In genomic region chr2:137489181-137489682, GRCm38 (mm10) we compare ENCODE assay signal across 17 mouse cellular contexts.
DNase-seq lines count a peak whose midpoint lies in the region; ATAC-seq and TF ChIP-seq lines count a peak whose summit lies in the region.
"Had no signal": no experiment of that assay in that cellular context is flagged by ENCODE, and none has a peak within 500 bp of the region (broad histone marks: within the 10 kb centered on the region; RNA-seq: fewer than 3 reads in every experiment).

No protein-coding gene starts in this region.

- no peaks in the 10 kb centered on the region for H3K9me3 ChIP-seq in kidney, embryonic 16.5 days (ENCODE audit: low read length)
- H3K9me3 ChIP-seq in lung, embryonic 14.5 days (ENCODE audit: low read depth, low read length), result no peaks in the 10 kb centered on the region
- H3K9me3 ChIP-seq: hindbrain, embryonic 13.5 days; limb, embryonic 15.5 days had no signal

- peak; percentile 46; the same call in 1 of the 2 replicates for ATAC-seq in kidney, embryonic 16.5 days (ENCODE audit: low FRiP score, low TSS enrichment)
- no peak for ATAC-seq in lung, embryonic 14.5 days (ENCODE audit: insufficient read depth)
- ATAC-seq: CD4-positive, CD25-positive, alpha-beta regulatory T cell, adult 4 months; forebrain, postnatal 0 days had no signal

- no peaks in the 10 kb centered on the region for H3K27me3 ChIP-seq in kidney, embryonic 16.5 days (ENCODE audit: insufficient read depth, low read length)
- H3K27me3 ChIP-seq in lung, embryonic 14.5 days (ENCODE audit: insufficient read depth, low read length), result no peaks in the 10 kb centered on the region
- H3K27me3 ChIP-seq: hindbrain, embryonic 13.5 days; limb, embryonic 15.5 days had no signal

- H3K9ac ChIP-seq in kidney, embryonic 16.5 days (replicated peaks; ENCODE audit: low read length), result no peak overlapping the region
- H3K9ac ChIP-seq in lung, embryonic 14.5 days, result no peak overlapping the region
- H3K9ac ChIP-seq: forebrain, postnatal 0 days; hindbrain, embryonic 13.5 days; limb, embryonic 15.5 days had no signal

- no peak overlapping the region for H3K27ac ChIP-seq in kidney, embryonic 16.5 days (ENCODE audit: low read length)
- H3K27ac ChIP-seq in lung, embryonic 14.5 days (ENCODE audit: low read depth), result no peak overlapping the region
- H3K27ac ChIP-seq: hindbrain, embryonic 13.5 days; limb, embryonic 15.5 days had no signal

- no peak for TF ChIP-seq CTCF in lung, embryonic 14.5 days (IDR thresholded peaks at IDR 0.05; ENCODE audit: low read depth)

- no peaks in the 10 kb centered on the region for H3K36me3 ChIP-seq in kidney, embryonic 16.5 days (ENCODE audit: insufficient read depth, low read length)
- no peaks in the 10 kb centered on the region for H3K36me3 ChIP-seq in lung, embryonic 14.5 days (ENCODE audit: insufficient read depth)
- H3K36me3 ChIP-seq: G1E; hindbrain, embryonic 13.5 days; limb, embryonic 15.5 days had no signal

- no peak overlapping the region for H3K4me3 ChIP-seq in kidney, embryonic 16.5 days (ENCODE audit: low read length)
- H3K4me3 ChIP-seq in lung, embryonic 14.5 days (ENCODE audit: low read depth, low read length), result no peak overlapping the region
- H3K4me3 ChIP-seq: hindbrain, embryonic 13.5 days; limb, embryonic 15.5 days had no signal

- no peaks in the 10 kb centered on the region for H3K4me1 ChIP-seq in kidney, embryonic 16.5 days (ENCODE audit: insufficient read depth, low read length)
- no peaks in the 10 kb centered on the region for H3K4me1 ChIP-seq in lung, embryonic 14.5 days (ENCODE audit: insufficient read depth)
- H3K4me1 ChIP-seq: hindbrain, embryonic 13.5 days; limb, embryonic 15.5 days had no signal

- no peak for DNase-seq in kidney, postnatal 36 days
- DNase-seq in lung, embryonic 14.5 days, result peak; percentile 4
- DNase-seq in lung, postnatal 36 days, result no peak
- DNase-seq in adipocyte (ENCODE audit: low spot score), result peak; percentile 75
- peak; percentile 10 for DNase-seq in skeletal muscle tissue, adult 2 months (ENCODE audit: low read depth, low spot score)
- DNase-seq in thymus, postnatal 0 days (ENCODE audit: low spot score), result no peak
- DNase-seq: adrenal gland, adult 8-10 months; cerebellum, adult 11-12 months; cerebellum, postnatal 36 days; forebrain, postnatal 0 days; heart, adult 11 months; thymus, adult 18-20 months had no signal

- 28% methylated on average over 5 of the region's 5 CpGs for WGBS in kidney, embryonic 16.5 days
- WGBS in lung, embryonic 14.5 days, result 43% methylated on average over 5 of the region's 5 CpGs

- H3K4me2 ChIP-seq in kidney, embryonic 16.5 days (replicated peaks; ENCODE audit: low read depth, low read length), result no peak overlapping the region
- H3K4me2 ChIP-seq in lung, embryonic 14.5 days, result no peak overlapping the region
- H3K4me2 ChIP-seq: hindbrain, embryonic 13.5 days; limb, embryonic 15.5 days had no signal

Comparison
In these comparisons a context has a peak if more than half of its experiments do, and no peak if none do; other contexts are left out.
1. DNase-seq: peak in lung, embryonic 14.5 days (single experiment), adipocyte (single experiment) and skeletal muscle tissue, adult 2 months (single experiment); none in kidney, postnatal 36 days (0 of 2), lung, postnatal 36 days (single experiment) and thymus, postnatal 0 days (single experiment).